Mouse (Mus musculus): ENCODE data around the gene Caly. TPM values are rescaled to one million over a fixed set of nuclear protein-coding genes. Genes with fewer than 3 reads are reported as not detected.

Gene Caly
- polyA plus RNA-seq, 1 experiment from 2014 or later = 0.29 TPM

- WGBS (ENCODE audit: insufficient replicate concordance) = 59% methylated on average over 6 of the region's 6 CpGs
- H3K27me3 ChIP-seq (ENCODE audit: insufficient read depth, low read length) = peaks cover 35% of the 10 kb centered on the region
- no peak overlapping the region for H3K9ac ChIP-seq (replicated peaks)
- no peaks in the 10 kb centered on the region for H3K36me3 ChIP-seq (replicated peaks; ENCODE audit: insufficient read depth, low read length)
- H3K4me1 ChIP-seq (ENCODE audit: insufficient read depth) = no peaks in the 10 kb centered on the region
- H3K27ac ChIP-seq (ENCODE audit: low read depth) = no peak overlapping the region
- H3K9me3 ChIP-seq (ENCODE audit: low read length) = no peaks in the 10 kb centered on the region
- TF ChIP-seq EP300 (IDR thresholded peaks at IDR 0.05; ENCODE audit: low read depth) = no peak
- TF ChIP-seq CTCF (IDR thresholded peaks at IDR 0.05; ENCODE audit: low read depth) = no peak
- DNase-seq (no peak), ATAC-seq (no peak)
- no peak overlapping the region for H3K4me3 ChIP-seq (ENCODE audit: low read depth, low read length)
- H3K4me2 ChIP-seq (ENCODE audit: low read depth, low read length) = no peak overlapping the region
Measured at GRCm38 (mm10) chr7:140077698-140078097, 4.7 kb downstream of the Caly start.

- Histone ChIP-seq H3K4me2 (ENCODE audit: low read depth, low read length) (peak overlapping the region; percentile 65), H3K9me3 (ENCODE audit: low read length) (no peaks in the 10 kb centered on the region), H3K4me1 (ENCODE audit: insufficient read depth) (0 out of 2 replicates have a peak, but pooled peaks cover 4% of the 10 kb centered on the region), H3K27me3 (ENCODE audit: insufficient read depth, low read length) (peaks cover 9% of the 10 kb centered on the region; the same call in 1 of the 2 replicates), H3K36me3 (replicated peaks; ENCODE audit: insufficient read depth, low read length) (no peaks in the 10 kb centered on the region), H3K4me3 (ENCODE audit: low read depth, low read length) (peak overlapping the region; percentile 29; the same call in 1 of the 2 replicates), H3K9ac (replicated peaks) (no peak overlapping the region; the same call in 1 of the 2 replicates), H3K27ac (ENCODE audit: low read depth) (no peak overlapping the region)
- DNase-seq (peak; percentile 27), ATAC-seq (peak; percentile 44)
- WGBS (ENCODE audit: insufficient replicate concordance) = 40% methylated on average over 39 of the region's 39 CpGs
- TF ChIP-seq EP300 (IDR thresholded peaks at IDR 0.05; ENCODE audit: low read depth) (no peak), CTCF (IDR thresholded peaks at IDR 0.05; ENCODE audit: low read depth) (no peak)
Measured at GRCm38 (mm10) chr7:140070042-140070711, 12.2 kb downstream of the Caly start.

GRCm38 (mm10) chr7:140067397-140067796 lies 15.0 kb downstream of the Caly start:
- DNase-seq = peak; percentile 39
- WGBS (ENCODE audit: insufficient replicate concordance) = 44% methylated on average over 6 of the region's 6 CpGs

GRCm38 (mm10) chr7:140063092-140063491 lies 19.3 kb downstream of the Caly start:
- WGBS (ENCODE audit: insufficient replicate concordance) = 24% methylated on average over 7 of the region's 7 CpGs
- no peak for ATAC-seq
- H3K9ac ChIP-seq (replicated peaks) = no peak overlapping the region
- H3K27me3 ChIP-seq (ENCODE audit: insufficient read depth, low read length) = peaks cover 63% of the 10 kb centered on the region
- peak; percentile 72 for DNase-seq
- H3K4me3 ChIP-seq (ENCODE audit: low read depth, low read length) = no peak overlapping the region
- peak; percentile 86 for TF ChIP-seq CTCF (IDR thresholded peaks at IDR 0.05; ENCODE audit: low read depth)
- TF ChIP-seq EP300 (IDR thresholded peaks at IDR 0.05; ENCODE audit: low read depth) = no peak
- no peak overlapping the region for H3K4me2 ChIP-seq (ENCODE audit: low read depth, low read length)
- H3K4me1 ChIP-seq (ENCODE audit: insufficient read depth) = peaks cover 8% of the 10 kb centered on the region
- no peaks in the 10 kb centered on the region for H3K9me3 ChIP-seq (ENCODE audit: low read length)
- no peaks in the 10 kb centered on the region for H3K36me3 ChIP-seq (replicated peaks; ENCODE audit: insufficient read depth, low read length)
- no peak overlapping the region for H3K27ac ChIP-seq (ENCODE audit: low read depth)

More at GRCm38 (mm10) chr7:140067397-140067796, 15.0 kb downstream of the Caly start:
- Histone ChIP-seq H3K36me3 (replicated peaks; ENCODE audit: insufficient read depth, low read length) (no peaks in the 10 kb centered on the region), H3K27me3 (ENCODE audit: insufficient read depth, low read length) (peaks cover 23% of the 10 kb centered on the region), H3K4me3 (ENCODE audit: low read depth, low read length) (no peak overlapping the region), H3K4me1 (ENCODE audit: insufficient read depth) (0 out of 2 replicates have a peak, but pooled peaks cover 4% of the 10 kb centered on the region), H3K4me2 (ENCODE audit: low read depth, low read length) (no peak overlapping the region), H3K9ac (replicated peaks) (no peak overlapping the region), H3K9me3 (ENCODE audit: low read length) (no peaks in the 10 kb centered on the region), H3K27ac (ENCODE audit: low read depth) (peak overlapping the region; percentile 81)
- ATAC-seq = peak; percentile 84
- TF ChIP-seq CTCF (IDR thresholded peaks at IDR 0.05; ENCODE audit: low read depth) (no peak), EP300 (IDR thresholded peaks at IDR 0.05; ENCODE audit: low read depth) (peak; percentile 25; the same call in 1 of the 2 replicates)

- Histone ChIP-seq H3K27ac (ENCODE audit: low read depth) (no peak overlapping the region), H3K4me2 (ENCODE audit: low read depth, low read length) (no peak overlapping the region), H3K36me3 (replicated peaks; ENCODE audit: insufficient read depth, low read length) (no peaks in the 10 kb centered on the region), H3K9ac (replicated peaks) (no peak overlapping the region), H3K9me3 (ENCODE audit: low read length) (no peaks in the 10 kb centered on the region), H3K4me3 (ENCODE audit: low read depth, low read length) (no peak overlapping the region), H3K4me1 (ENCODE audit: insufficient read depth) (peaks cover 8% of the 10 kb centered on the region), H3K27me3 (ENCODE audit: insufficient read depth, low read length) (peaks cover 70% of the 10 kb centered on the region)
- ATAC-seq (no peak), DNase-seq (peak; percentile 36)
- WGBS (ENCODE audit: insufficient replicate concordance) = 24% methylated on average over 11 of the region's 11 CpGs
- TF ChIP-seq EP300 (IDR thresholded peaks at IDR 0.05; ENCODE audit: low read depth) (no peak), CTCF (IDR thresholded peaks at IDR 0.05; ENCODE audit: low read depth) (peak; percentile 45; the same call in 1 of the 2 replicates)
Measured at GRCm38 (mm10) chr7:140062307-140062706, 20.0 kb downstream of the Caly start.

GRCm38 (mm10) chr7:140061832-140062130 lies 20.6 kb downstream of the Caly start:
- WGBS (ENCODE audit: insufficient replicate concordance) = 10% methylated on average over 6 of the region's 6 CpGs
- Histone ChIP-seq H3K9ac (replicated peaks) (no peak overlapping the region), H3K4me1 (ENCODE audit: insufficient read depth) (peaks cover 8% of the 10 kb centered on the region), H3K27me3 (ENCODE audit: insufficient read depth, low read length) (peaks cover 76% of the 10 kb centered on the region), H3K4me2 (ENCODE audit: low read depth, low read length) (0 out of 2 replicates have a peak overlapping the region, but pooled peaks have one; percentile 26), H3K27ac (ENCODE audit: low read depth) (no peak overlapping the region), H3K4me3 (ENCODE audit: low read depth, low read length) (no peak overlapping the region), H3K36me3 (replicated peaks; ENCODE audit: insufficient read depth, low read length) (no peaks in the 10 kb centered on the region), H3K9me3 (ENCODE audit: low read length) (no peaks in the 10 kb centered on the region)
- no peak for ATAC-seq
- TF ChIP-seq CTCF (IDR thresholded peaks at IDR 0.05; ENCODE audit: low read depth) = no peak
- TF ChIP-seq EP300 (IDR thresholded peaks at IDR 0.05; ENCODE audit: low read depth) = no peak
- DNase-seq = no peak

All from liver, postnatal 0 days (tissue).